Mouse (Mus musculus) limb, embryonic 11.5 days (tissue): ENCODE measurements around the gene Myt1l. TPM values are rescaled to one million over a fixed set of nuclear protein-coding genes. Genes with fewer than 3 reads are reported as not detected.

Experiments
- ATAC-seq: fragments of 200-750 bp; cut with Nextera tagmentation; 2 replicates; pipeline ENCODE4 v1.8.0; 2017; ENCODE audit warnings: low read depth; ENCODE audit not compliant: insufficient number of reproducible peaks, low FRiP score, low TSS enrichment
- DNase-seq: peaks from one replicate; pipeline ENCODE4 v3.0.0-alpha.2; 2015; ENCODE audit warnings: low spot score
- H3K27ac ChIP-seq: fragments of 300-500 bp; sonication (generic); replicated peaks from 2 replicates; pipeline ENCODE4 v1.5.1; 2014; ENCODE audit warnings: low read depth, mild to moderate bottlenecking, low read length
- H3K27me3 ChIP-seq: fragments of 300-500 bp; sonication (generic); 2 replicates; pipeline ENCODE4 v1.6.1; 2014; ENCODE audit warnings: mild to moderate bottlenecking, low read length, mixed read lengths; ENCODE audit not compliant: control insufficient read depth, insufficient read depth
- H3K36me3 ChIP-seq: fragments of 300-500 bp; sonication (generic); 2 replicates; pipeline ENCODE4 v1.6.1; 2014; ENCODE audit warnings: mild to moderate bottlenecking, low read length, moderate library complexity, mixed read lengths; ENCODE audit not compliant: control insufficient read depth, insufficient read depth
- H3K4me1 ChIP-seq: fragments of 300-500 bp; sonication (generic); 2 replicates; pipeline ENCODE4 v1.6.1; 2014; ENCODE audit warnings: low read length, mixed read lengths; ENCODE audit not compliant: control insufficient read depth, insufficient read depth
- H3K4me2 ChIP-seq: fragments of 300-500 bp; sonication (generic); 2 replicates; pipeline ENCODE4 v1.6.1; 2014; ENCODE audit warnings: low read depth, mild to moderate bottlenecking, moderate library complexity; ENCODE audit not compliant: severe bottlenecking
- H3K4me3 ChIP-seq: fragments of 300-500 bp; sonication (generic); 2 replicates; pipeline ENCODE4 v1.5.1; 2014; ENCODE audit warnings: low read depth, low read length
- H3K9ac ChIP-seq: fragments of 300-500 bp; sonication (generic); 2 replicates; pipeline ENCODE4 v1.6.1; 2014; ENCODE audit warnings: mild to moderate bottlenecking, low read length
- H3K9me3 ChIP-seq: fragments of 300-500 bp; sonication (generic); 2 replicates; pipeline ENCODE4 v1.6.1; 2016; ENCODE audit warnings: low read length; ENCODE audit not compliant: control insufficient read depth
- WGBS: fragments of 180-500 bp; shearing (Covaris S2); extraction: QIAGEN DNeasy Blood & Tissue Kit; methylation state at CpG from one replicate; pipeline ENCODE4 v1.1.7; 2014; 5-methylcytosine and 5-hydroxymethylcytosine counted together
- polyA plus RNA-seq: library from polyadenylated mRNA; unstranded; fragments of >200 nt; fragmentation: Nextera tagmentation; extraction: Ambion mirVana; gene quantifications from 2 replicates; pipeline ENCODE4 v1.2.1, GENCODE M21; 2014

The Myt1l gene
- polyA plus RNA-seq, 1 experiment from 2014 or later: 0.21 TPM

DNA sequence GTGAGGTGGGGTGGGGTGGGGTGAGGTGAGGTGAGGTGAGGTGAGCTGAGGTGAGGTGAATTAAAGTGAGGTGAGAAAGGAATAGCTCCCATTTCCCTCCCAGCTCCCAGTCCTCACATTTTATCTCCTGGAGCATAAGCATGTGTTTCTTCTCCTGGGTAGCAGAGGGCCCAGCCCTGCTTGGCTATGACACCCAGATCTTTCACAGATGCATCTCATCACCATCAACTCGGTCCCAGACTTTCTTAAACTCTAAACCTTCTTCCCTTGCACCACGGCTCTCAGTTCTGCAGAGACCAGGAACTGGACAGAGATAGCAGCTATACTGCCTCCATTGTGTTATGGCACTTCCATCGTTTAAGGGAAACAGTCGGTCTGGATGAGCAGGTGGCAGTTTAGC lies 172.9 kb downstream of the Myt1l start:
- Histone ChIP-seq H3K4me3 (no peak overlapping the region), H3K4me2 (no peak overlapping the region), H3K4me1 (no peaks in the 10 kb centered on the region), H3K36me3 (no peaks in the 10 kb centered on the region), H3K9me3 (no peaks in the 10 kb centered on the region), H3K9ac (no peak overlapping the region), H3K27me3 (no peaks in the 10 kb centered on the region), H3K27ac (no peak overlapping the region)
- 64% methylated on average over 4 of the region's 4 CpGs for WGBS
- DNase-seq (no peak), ATAC-seq (no peak)

DNA sequence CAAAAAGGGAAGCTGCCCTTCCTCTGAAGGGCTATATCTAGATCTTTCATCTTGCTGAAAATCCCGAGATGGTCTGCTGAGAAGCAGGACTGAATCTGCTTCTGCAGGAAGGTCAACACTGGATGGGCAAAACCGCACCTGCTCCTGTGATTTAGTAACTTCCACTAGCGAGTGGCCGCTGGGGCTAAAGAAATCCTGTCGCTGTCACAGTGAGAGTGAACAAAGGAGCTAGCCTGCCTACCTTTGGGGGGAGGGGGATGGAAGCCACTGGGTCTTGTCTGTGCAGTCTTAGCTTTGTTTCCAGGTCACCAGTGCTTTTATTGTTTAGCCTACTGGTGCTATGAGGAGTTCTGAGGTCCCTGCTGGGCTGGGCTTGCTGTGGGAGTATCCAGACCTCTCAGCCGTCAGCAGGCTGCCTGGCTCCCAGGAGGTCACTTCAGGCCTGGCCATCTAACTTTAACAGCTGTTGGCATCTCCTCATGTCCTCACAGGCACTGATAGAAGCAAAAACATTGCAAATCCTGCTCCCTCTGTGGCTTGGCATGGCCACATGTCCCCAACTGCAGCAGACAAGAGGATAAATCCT lies 173.6 kb downstream of the Myt1l start:
- Histone ChIP-seq H3K36me3 (no peaks in the 10 kb centered on the region), H3K4me2 (no peak overlapping the region), H3K27ac (no peak overlapping the region), H3K9me3 (no peaks in the 10 kb centered on the region), H3K9ac (no peak overlapping the region), H3K4me1 (no peaks in the 10 kb centered on the region), H3K4me3 (no peak overlapping the region), H3K27me3 (no peaks in the 10 kb centered on the region)
- ATAC-seq (no peak), DNase-seq (no peak)
- 44% methylated on average over 6 of the region's 6 CpGs for WGBS

DNA sequence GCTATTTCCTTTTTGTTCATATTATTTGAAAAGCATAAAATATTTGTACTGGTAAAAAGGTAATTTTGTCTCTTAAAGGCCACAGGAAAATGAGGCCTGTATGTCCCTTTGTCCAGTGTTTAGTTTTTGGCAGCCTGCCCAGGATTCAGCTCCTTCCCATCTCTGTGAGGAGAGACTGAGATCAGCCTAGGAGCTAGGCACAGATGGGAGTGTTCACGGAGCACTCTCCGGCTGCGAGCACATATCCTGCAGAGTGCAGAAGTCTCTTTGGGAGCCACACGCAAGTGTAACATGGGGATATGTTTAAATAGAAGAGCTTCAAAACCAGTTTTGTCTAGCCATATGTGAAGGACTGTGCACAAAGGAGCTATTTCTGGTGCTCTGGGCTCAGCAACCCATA lies 174.4 kb downstream of the Myt1l start:
- no peak overlapping the region for H3K9ac ChIP-seq
- H3K4me1 ChIP-seq: no peaks in the 10 kb centered on the region
- H3K27me3 ChIP-seq: no peaks in the 10 kb centered on the region
- no peak overlapping the region for H3K4me2 ChIP-seq
- no peak overlapping the region for H3K4me3 ChIP-seq
- ATAC-seq (no peak), DNase-seq (no peak)
- H3K9me3 ChIP-seq: no peaks in the 10 kb centered on the region
- H3K27ac ChIP-seq: no peak overlapping the region
- WGBS: 82% methylated on average over 4 of the region's 4 CpGs
- no peaks in the 10 kb centered on the region for H3K36me3 ChIP-seq

- no peak overlapping the region for H3K4me2 ChIP-seq
- WGBS: 67% methylated on average over 8 of the region's 8 CpGs
- ATAC-seq (no peak), DNase-seq (no peak)
- H3K27ac ChIP-seq: no peak overlapping the region
- H3K36me3 ChIP-seq: no peaks in the 10 kb centered on the region
- no peaks in the 10 kb centered on the region for H3K27me3 ChIP-seq
- H3K9ac ChIP-seq: no peak overlapping the region
- H3K4me1 ChIP-seq: no peaks in the 10 kb centered on the region
- no peaks in the 10 kb centered on the region for H3K9me3 ChIP-seq
- no peak overlapping the region for H3K4me3 ChIP-seq
These were observed 175.4 kb downstream of the Myt1l start for GRCm38 (mm10) chr12:29703541-29703940.

DNA sequence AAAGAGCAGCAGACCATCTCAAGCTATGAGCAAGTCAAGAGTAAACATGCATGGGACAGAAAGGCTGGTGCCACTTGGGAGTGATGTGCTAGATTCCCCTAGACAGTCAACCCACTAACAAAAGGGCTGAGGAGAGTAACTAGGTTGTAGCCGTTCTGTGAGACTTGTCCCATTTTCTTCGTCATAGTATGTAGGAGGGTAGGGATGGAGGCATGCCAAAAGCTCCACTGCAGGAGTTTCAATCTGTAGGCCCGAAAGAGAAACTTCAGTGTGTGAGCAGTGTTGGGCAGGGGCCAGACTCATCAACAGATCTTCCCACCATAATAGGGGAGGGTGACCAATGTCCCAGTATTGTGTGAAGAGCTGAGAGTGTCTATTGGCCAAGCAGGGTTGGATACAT lies 178.9 kb downstream of the Myt1l start:
- H3K9me3 ChIP-seq: no peaks in the 10 kb centered on the region
- no peak overlapping the region for H3K4me3 ChIP-seq
- H3K4me2 ChIP-seq: no peak overlapping the region
- DNase-seq (no peak), ATAC-seq (no peak)
- H3K36me3 ChIP-seq: no peaks in the 10 kb centered on the region
- H3K4me1 ChIP-seq: no peaks in the 10 kb centered on the region
- WGBS: 84% methylated on average over 3 of the region's 3 CpGs
- H3K27ac ChIP-seq: no peak overlapping the region
- no peak overlapping the region for H3K9ac ChIP-seq
- H3K27me3 ChIP-seq: no peaks in the 10 kb centered on the region

- Histone ChIP-seq H3K9me3 (no peaks in the 10 kb centered on the region), H3K4me3 (no peak overlapping the region), H3K27me3 (no peaks in the 10 kb centered on the region), H3K4me1 (no peaks in the 10 kb centered on the region), H3K4me2 (no peak overlapping the region), H3K27ac (no peak overlapping the region), H3K36me3 (no peaks in the 10 kb centered on the region), H3K9ac (no peak overlapping the region)
- DNase-seq (no peak), ATAC-seq (no peak)
- 81% methylated on average over 3 of the region's 3 CpGs for WGBS
These were observed 180.0 kb downstream of the Myt1l start for GRCm38 (mm10) chr12:29708166-29708565.

GRCm38 (mm10) chr12:29712795-29713721 lies 184.9 kb downstream of the Myt1l start:
- DNase-seq: no peak
- H3K9ac ChIP-seq: no peak overlapping the region
- no peak overlapping the region for H3K4me3 ChIP-seq
- no peaks in the 10 kb centered on the region for H3K4me1 ChIP-seq
- H3K4me2 ChIP-seq: no peak overlapping the region
- 85% methylated on average over 15 of the region's 15 CpGs for WGBS
- ATAC-seq: no peak
- H3K27ac ChIP-seq: no peak overlapping the region
- H3K9me3 ChIP-seq: no peaks in the 10 kb centered on the region
- H3K36me3 ChIP-seq: no peaks in the 10 kb centered on the region
- no peaks in the 10 kb centered on the region for H3K27me3 ChIP-seq

DNA sequence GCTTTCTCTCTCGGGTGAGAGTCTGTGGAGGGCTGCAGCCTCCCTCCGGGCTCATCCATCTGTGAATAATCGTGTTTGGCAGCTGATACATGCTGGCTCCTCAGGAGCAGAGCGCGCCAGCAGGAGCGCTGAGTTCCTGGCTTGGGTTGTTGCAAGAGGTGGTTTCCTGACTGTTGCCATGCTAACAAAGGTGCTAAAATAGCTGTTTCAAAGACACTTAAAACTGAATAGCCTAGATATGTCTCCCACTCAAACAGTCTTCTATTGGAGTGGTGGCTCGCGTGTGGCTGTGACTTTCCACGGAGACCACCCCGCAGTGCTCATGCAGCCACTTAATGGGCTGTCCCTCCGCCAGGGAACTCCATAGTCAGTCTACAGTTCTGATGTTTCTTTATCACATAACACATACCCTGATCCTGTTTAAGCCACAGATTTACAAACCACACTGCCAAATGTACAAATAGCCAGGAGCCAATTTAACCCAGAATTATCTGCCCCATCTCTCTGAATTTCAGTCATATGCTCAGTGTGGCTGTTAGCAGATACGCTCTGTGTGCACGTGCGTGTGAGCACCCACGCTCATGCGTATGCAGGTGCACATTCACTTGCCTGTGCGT lies 195.6 kb downstream of the Myt1l start:
- Histone ChIP-seq H3K4me3 (no peak overlapping the region), H3K9me3 (no peaks in the 10 kb centered on the region), H3K4me1 (no peaks in the 10 kb centered on the region), H3K4me2 (no peak overlapping the region), H3K9ac (no peak overlapping the region), H3K36me3 (no peaks in the 10 kb centered on the region), H3K27ac (no peak overlapping the region), H3K27me3 (no peaks in the 10 kb centered on the region)
- DNase-seq (no peak), ATAC-seq (no peak)
- 86% methylated on average over 17 of the region's 17 CpGs for WGBS
